Mouse (Mus musculus): ENCODE results near the gene Itpr1. TPM values are rescaled to one million over a fixed set of nuclear protein-coding genes. Genes with fewer than 3 reads are reported as not detected.

The Itpr1 gene
- polyA plus RNA-seq, 1 experiment from 2014 or later, result 10.2 TPM

DNA sequence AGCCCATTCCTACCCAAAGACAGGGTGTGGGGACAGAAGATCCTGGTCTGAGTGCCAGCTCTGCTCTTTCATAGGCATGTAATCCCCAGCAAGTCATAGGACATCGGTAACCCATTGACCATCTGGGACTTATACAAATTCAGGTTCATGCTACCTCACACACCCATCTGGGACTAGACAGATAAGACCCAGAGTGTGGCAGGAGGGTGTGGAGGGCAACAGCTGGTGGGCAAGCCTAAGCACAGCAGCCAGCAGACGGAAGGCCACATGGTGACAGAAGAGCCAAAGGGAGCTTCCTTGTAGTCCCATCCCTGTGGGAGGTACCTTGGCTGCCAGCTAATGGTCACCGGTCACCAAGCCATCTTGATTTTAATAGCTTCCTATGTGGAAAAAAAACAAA is 316.3 kb downstream of the Itpr1 start:
- 91% methylated on average over 3 of the region's 3 CpGs for WGBS
- H3K9ac ChIP-seq, result no peak overlapping the region
- H3K4me1 ChIP-seq, result peaks cover 14% of the 10 kb centered on the region
- no peak overlapping the region for H3K4me2 ChIP-seq
- no peaks in the 10 kb centered on the region for H3K36me3 ChIP-seq (replicated peaks)
- H3K9me3 ChIP-seq, result no peaks in the 10 kb centered on the region
- no peak overlapping the region for H3K27ac ChIP-seq
- H3K4me3 ChIP-seq (replicated peaks), result no peak overlapping the region
- ATAC-seq (ENCODE audit: low FRiP score), result no peak
- no peaks in the 10 kb centered on the region for H3K27me3 ChIP-seq

DNA sequence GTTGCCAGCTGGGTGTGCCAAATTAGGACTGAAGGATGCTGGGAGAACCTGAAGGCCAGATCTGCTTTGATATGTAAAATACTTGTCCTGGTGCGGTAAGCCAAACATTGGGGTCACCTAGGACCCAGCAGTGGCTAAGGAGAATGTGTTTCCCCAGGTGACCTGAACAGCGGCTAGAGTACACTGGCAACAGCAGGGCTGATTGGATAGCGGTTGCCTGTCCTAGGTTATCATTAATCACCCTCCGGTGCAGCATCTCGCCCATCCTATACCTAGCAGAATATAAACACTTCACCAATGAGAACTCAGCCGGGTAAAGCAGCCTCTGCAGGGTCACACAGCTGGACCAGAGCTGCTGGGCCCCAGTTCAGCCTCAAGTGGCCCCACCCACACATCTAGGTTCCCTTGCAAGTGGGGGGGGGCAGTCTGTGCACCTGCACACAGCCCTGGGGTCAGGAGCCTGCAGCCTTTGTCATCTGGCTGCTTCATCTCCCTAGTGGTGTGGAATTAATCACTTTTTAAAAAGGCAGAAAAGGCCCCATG is 318.0 kb downstream of the Itpr1 start:
- H3K4me2 ChIP-seq, result no peak overlapping the region
- no peaks in the 10 kb centered on the region for H3K27me3 ChIP-seq
- H3K4me1 ChIP-seq, result peaks cover 14% of the 10 kb centered on the region
- no peak overlapping the region for H3K27ac ChIP-seq
- no peak overlapping the region for H3K9ac ChIP-seq
- 22% methylated on average over 6 of the region's 6 CpGs for WGBS
- ATAC-seq (ENCODE audit: low FRiP score), result peak; percentile 66
- no peaks in the 10 kb centered on the region for H3K9me3 ChIP-seq
- no peaks in the 10 kb centered on the region for H3K36me3 ChIP-seq (replicated peaks)
- no peak overlapping the region for H3K4me3 ChIP-seq (replicated peaks)

DNA sequence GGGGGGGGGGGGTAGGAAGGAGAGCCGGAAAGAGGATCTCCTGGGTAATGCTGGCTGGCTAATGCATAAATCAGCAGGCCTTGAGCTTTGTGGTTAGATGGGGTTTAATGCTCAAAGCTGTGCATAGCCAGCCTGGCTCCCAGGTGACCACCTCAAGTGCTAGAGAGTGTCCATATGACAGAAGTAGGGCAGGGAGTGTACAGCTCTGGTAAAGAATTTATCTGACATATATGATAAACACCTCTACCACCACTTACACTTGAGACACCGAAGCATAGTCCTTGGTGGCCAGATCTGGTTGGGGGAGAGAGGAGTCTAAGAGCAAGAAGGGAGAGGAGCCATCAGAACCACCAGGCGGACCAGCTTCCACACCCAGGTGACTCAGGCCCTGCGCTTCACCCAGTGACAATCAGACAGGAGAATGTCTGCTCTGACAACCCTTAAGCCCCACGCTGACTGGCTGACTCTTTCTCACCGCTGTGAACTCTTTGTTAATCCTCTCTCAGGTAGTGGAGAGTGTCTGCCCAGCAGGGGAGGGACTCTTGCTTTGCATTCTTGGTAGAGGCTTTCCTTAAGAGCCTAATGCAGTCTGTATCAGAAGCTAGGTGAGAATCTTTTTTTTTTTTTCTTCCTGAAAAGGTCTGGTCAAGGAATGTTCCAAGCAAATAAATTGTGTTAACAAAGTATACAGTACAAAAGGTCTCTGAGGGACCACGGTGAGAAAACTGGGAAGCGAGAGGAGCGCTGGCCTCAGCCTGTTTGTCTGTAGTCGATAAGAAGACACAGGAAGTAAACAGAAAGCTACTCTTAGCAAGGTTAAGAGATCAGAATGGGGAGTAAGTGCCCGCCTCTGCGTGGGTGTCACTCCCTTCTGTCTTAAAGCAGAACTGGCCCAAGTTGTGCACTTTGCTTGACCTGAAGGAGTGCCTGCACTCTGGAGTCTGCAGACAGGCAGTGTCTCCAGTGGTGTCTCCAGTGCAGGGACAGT is 318.7 kb downstream of the Itpr1 start:
- H3K9ac ChIP-seq, result no peak overlapping the region
- no peak overlapping the region for H3K27ac ChIP-seq
- H3K27me3 ChIP-seq, result no peaks in the 10 kb centered on the region
- peak; percentile 42 for ATAC-seq (ENCODE audit: low FRiP score)
- peaks cover 14% of the 10 kb centered on the region for H3K4me1 ChIP-seq
- H3K36me3 ChIP-seq (replicated peaks), result no peaks in the 10 kb centered on the region
- no peaks in the 10 kb centered on the region for H3K9me3 ChIP-seq
- 30% methylated on average over 12 of the region's 12 CpGs for WGBS
- H3K4me2 ChIP-seq, result no peak overlapping the region
- no peak overlapping the region for H3K4me3 ChIP-seq (replicated peaks)

DNA sequence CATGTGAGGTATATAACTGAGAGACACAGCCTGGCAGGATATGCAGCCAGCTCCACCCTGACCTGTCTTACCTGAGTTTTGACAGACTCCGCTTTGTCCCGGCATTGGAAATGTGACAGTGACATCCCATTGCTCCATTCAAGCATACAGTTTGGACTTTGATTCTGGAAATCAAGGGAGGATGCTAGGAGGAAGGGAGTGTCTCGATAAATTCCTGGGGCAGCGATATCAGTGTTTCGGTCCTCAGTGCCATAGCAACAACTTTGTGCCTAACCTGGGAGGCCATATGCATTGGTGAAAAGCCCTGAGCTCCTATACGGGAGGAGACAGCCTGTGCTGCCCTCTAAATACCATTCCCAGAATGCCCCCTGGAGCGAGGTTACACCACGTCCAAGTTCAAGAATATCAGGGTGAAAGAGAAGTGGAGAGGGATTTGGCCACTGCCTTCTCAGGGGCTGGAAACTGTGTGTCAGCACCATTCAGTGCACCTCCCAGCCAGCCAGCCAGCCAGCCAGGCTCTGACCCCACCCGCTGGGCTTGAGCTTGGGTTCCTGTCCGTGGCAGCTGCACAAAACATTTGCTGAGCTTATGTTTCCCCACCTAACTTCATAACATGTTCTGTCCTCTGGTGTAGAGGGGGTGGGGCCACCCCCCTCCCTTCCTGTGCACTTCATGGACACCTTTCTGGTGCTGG is 319.7 kb downstream of the Itpr1 start:
- Histone ChIP-seq H3K9ac (no peak overlapping the region), H3K4me1 (peaks cover 14% of the 10 kb centered on the region), H3K36me3 (replicated peaks) (no peaks in the 10 kb centered on the region), H3K27ac (no peak overlapping the region), H3K4me2 (no peak overlapping the region), H3K27me3 (no peaks in the 10 kb centered on the region), H3K9me3 (no peaks in the 10 kb centered on the region), H3K4me3 (replicated peaks) (no peak overlapping the region)
- no peak for ATAC-seq (ENCODE audit: low FRiP score)
- WGBS, result 81% methylated on average over 10 of the region's 10 CpGs

DNA sequence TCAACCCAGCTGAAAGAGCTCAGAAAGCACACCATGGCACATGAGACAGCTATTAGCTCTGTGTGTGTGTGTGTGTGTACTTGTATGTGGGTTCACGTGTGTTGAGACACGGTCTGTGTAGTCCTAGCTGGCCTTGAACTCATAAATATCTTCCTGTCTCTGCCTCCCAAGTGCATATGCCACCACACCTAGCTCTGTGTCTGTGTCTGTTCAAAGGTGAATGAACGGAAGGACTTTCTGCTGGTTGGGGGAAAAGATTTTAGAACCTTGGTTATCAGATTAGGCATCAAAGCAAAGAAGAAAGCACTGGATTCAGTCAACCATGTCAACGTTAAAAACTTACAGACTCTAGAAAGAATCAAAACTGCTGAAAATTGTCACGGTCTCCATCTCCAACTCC is 321.2 kb downstream of the Itpr1 start:
- no peak overlapping the region for H3K9ac ChIP-seq
- H3K27ac ChIP-seq, result no peak overlapping the region
- H3K9me3 ChIP-seq, result no peaks in the 10 kb centered on the region
- no peak overlapping the region for H3K4me3 ChIP-seq (replicated peaks)
- ATAC-seq (ENCODE audit: low FRiP score), result no peak
- no peak overlapping the region for H3K4me2 ChIP-seq
- 92% methylated on average over 5 of the region's 5 CpGs for WGBS
- H3K27me3 ChIP-seq, result no peaks in the 10 kb centered on the region
- H3K36me3 ChIP-seq (replicated peaks), result no peaks in the 10 kb centered on the region
- peaks cover 14% of the 10 kb centered on the region for H3K4me1 ChIP-seq

DNA sequence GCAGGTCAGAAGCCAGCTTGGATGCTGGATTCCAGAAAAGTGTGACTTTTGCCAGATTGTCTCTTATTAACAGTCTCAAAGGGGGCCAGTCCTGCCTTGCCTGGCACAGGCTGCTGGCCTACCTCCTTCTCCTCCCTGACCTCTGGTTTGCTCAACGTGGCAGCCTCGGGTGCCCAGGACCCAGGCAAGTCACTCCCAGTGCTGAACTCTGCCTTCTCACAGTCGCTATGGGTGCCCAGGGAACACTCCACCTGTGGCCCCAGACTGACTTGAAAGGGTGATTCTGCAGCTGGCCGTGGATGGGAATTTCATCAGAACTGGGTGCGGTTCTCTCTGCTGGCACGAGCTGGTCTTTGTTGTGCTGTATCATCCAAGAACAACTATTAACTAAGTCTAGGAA is 321.7 kb downstream of the Itpr1 start:
- H3K4me3 ChIP-seq (replicated peaks), result no peak overlapping the region
- H3K27ac ChIP-seq, result no peak overlapping the region
- no peaks in the 10 kb centered on the region for H3K9me3 ChIP-seq
- WGBS, result 84% methylated on average over 6 of the region's 6 CpGs
- no peaks in the 10 kb centered on the region for H3K27me3 ChIP-seq
- no peak for ATAC-seq (ENCODE audit: low FRiP score)
- H3K4me1 ChIP-seq, result peaks cover 14% of the 10 kb centered on the region
- no peak overlapping the region for H3K4me2 ChIP-seq
- H3K36me3 ChIP-seq (replicated peaks), result no peaks in the 10 kb centered on the region
- H3K9ac ChIP-seq, result no peak overlapping the region

DNA sequence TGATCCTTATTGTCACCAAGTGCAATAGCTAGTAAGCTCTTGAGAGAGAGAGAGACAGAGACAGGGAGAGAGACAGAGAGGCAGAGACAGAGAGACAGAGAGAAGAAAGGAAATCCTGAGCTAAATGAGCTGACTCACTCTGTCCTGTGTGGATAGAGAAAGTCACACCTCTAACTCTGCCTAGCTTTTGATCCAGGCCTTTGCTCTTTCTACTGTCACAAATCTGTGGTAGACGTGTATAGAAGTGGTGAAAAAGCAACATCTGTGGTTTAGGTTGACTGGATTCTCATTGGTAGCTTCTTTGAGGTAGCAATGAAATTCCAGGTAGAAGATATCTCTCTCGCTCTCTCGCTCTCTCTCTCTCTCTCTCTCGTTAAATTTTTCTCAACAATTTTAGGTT is 322.4 kb downstream of the Itpr1 start:
- no peak overlapping the region for H3K27ac ChIP-seq
- 92% methylated on average over 4 of the region's 4 CpGs for whole genome bisulfite sequencing
- ATAC-seq (ENCODE audit: low FRiP score), result no peak
- H3K9me3 ChIP-seq, result no peaks in the 10 kb centered on the region
- H3K27me3 ChIP-seq, result no peaks in the 10 kb centered on the region
- no peak overlapping the region for H3K4me2 ChIP-seq
- H3K36me3 ChIP-seq (replicated peaks), result no peaks in the 10 kb centered on the region
- H3K9ac ChIP-seq, result no peak overlapping the region
- no peak overlapping the region for H3K4me3 ChIP-seq (replicated peaks)
- H3K4me1 ChIP-seq, result peaks cover 14% of the 10 kb centered on the region

DNA sequence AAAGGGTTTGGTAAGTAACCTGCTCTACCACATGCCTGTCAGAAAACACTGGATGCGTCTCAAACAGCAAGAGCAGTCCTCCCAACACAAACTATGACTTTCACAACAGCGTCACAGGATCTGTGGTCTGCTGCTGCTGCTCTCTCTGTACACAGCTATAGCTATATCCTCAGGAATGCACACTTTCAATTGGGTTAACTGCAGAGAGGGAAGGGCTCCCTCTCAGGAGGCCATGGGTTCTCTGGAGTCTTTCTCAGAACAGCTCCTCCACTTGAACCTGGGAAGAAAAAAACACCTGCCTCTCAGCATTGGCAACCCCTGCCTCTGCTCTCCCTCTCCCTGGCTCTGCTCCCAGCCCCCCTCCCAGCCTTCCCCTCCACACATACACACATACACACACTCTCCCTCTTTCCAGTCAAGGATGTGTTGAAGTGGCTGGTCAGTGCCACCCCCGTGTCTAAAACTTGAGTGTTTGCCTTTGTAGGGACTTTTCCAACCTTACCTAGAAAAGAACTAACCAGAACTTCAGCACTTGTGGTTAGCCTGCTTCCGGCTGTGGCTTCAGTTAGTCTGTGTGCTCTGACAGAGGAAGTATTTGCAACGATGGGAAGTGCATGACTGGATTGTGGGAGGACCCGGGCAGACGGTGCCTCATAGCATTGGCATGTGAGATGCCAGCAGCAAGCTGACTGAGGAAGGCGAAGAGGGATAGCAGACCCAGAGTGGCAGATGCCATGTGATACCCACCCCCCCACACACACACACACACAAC is 323.8 kb downstream of the Itpr1 start:
- 88% methylated on average over 7 of the region's 8 CpGs for WGBS
- no peaks in the 10 kb centered on the region for H3K9me3 ChIP-seq
- no peaks in the 10 kb centered on the region for H3K27me3 ChIP-seq
- H3K4me1 ChIP-seq, result no peaks in the 10 kb centered on the region
- H3K27ac ChIP-seq, result no peak overlapping the region
- H3K9ac ChIP-seq, result no peak overlapping the region
- no peaks in the 10 kb centered on the region for H3K36me3 ChIP-seq (replicated peaks)
- ATAC-seq (ENCODE audit: low FRiP score), result no peak
- no peak overlapping the region for H3K4me3 ChIP-seq (replicated peaks)
- H3K4me2 ChIP-seq, result no peak overlapping the region

DNA sequence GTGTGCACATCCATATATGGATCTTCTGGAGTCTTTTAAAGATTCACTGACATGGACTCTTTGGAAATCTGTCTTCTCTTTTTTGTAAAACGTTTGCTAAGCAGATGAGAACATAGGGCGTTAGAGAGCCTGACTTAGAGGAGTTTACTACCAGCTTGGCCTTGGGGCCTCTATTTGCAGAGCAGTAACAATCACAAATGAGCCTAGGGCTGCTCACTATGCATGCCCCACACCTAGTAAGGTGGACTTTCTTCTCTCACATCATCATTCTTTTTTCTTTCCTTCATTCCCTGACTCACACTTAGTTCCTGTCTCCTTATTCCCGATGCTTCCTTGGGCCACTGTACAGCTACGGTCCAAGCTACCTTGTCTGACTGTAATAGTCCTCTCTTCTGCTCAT is 325.5 kb downstream of the Itpr1 start:
- Histone ChIP-seq H3K27me3 (no peaks in the 10 kb centered on the region), H3K4me3 (replicated peaks) (no peak overlapping the region), H3K4me1 (no peaks in the 10 kb centered on the region), H3K9ac (no peak overlapping the region), H3K9me3 (no peaks in the 10 kb centered on the region), H3K4me2 (no peak overlapping the region), H3K36me3 (replicated peaks) (no peaks in the 10 kb centered on the region), H3K27ac (no peak overlapping the region)
- ATAC-seq (ENCODE audit: low FRiP score), result no peak
- 90% methylated on average over 4 of the region's 4 CpGs for WGBS

DNA sequence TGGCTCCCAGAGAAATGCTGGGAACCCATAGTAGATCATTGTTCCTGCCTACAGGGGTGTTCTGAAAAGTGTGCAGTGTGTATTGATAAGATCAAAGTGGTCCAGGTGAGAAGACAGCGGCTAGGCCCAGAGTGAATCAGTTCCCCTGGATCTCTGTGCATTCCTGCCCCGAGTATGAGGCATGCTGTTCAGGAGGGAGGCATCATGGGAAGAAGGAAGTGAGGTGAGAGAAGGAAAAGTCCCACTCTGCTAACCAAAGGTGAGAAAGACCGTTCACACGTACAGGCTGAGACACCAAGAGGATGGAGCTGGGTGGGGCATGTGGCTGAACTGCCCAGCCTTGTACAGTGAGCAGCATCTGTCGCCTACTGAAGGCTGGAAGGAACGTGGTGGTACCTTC is 327.5 kb downstream of the Itpr1 start:
- 84% methylated on average over 6 of the region's 6 CpGs for WGBS
- Histone ChIP-seq H3K4me2 (no peak overlapping the region), H3K36me3 (replicated peaks) (no peaks in the 10 kb centered on the region), H3K27ac (no peak overlapping the region), H3K27me3 (no peaks in the 10 kb centered on the region), H3K4me3 (replicated peaks) (no peak overlapping the region), H3K4me1 (no peaks in the 10 kb centered on the region), H3K9ac (no peak overlapping the region), H3K9me3 (no peaks in the 10 kb centered on the region)
- no peak for ATAC-seq (ENCODE audit: low FRiP score)

DNA sequence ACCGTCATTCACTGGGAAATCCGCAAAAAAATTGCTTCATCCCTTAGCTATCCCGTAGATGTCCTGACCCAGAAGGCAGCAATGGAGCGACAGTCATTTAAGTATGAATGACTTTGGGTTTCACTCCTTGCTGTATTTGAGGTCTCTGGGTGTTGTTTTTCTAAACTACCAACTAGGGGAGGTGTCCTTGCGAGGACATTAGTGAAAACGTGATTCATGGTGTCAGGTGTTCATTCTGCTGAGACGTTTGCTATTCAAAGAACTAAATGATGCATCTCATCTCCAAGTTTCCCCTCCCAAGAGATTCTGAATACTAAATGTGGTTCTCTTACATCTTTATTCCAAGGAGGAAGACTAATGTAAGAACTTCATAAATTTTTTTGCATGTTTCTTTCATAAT is 332.0 kb downstream of the Itpr1 start:
- Histone ChIP-seq H3K9ac (no peak overlapping the region), H3K4me2 (no peak overlapping the region), H3K9me3 (no peaks in the 10 kb centered on the region), H3K36me3 (replicated peaks) (no peaks in the 10 kb centered on the region), H3K27ac (no peak overlapping the region), H3K27me3 (no peaks in the 10 kb centered on the region), H3K4me3 (replicated peaks) (no peak overlapping the region), H3K4me1 (no peaks in the 10 kb centered on the region)
- 78% methylated on average over 7 of the region's 7 CpGs for WGBS
- no peak for ATAC-seq (ENCODE audit: low FRiP score)

DNA sequence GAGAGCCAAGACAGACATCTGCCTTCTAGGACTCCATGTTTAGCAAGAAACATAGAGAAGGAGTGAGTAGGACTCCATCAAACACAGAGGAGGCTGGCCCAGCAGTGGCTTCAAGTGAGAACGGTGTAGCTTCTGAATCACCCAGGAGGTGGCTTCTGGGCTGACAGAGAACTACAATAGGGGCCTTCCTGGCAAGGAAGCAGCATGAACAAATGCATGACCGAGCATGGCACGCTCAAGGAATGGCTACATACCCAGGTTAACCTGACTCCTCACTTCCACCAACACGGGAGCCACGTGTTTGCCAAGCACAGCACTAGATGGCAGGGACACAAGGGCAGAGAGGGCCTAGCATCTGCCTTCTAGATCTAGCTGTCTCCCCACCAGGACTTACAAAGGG is 332.6 kb downstream of the Itpr1 start:
- Histone ChIP-seq H3K27ac (no peak overlapping the region), H3K27me3 (no peaks in the 10 kb centered on the region), H3K9me3 (no peaks in the 10 kb centered on the region), H3K9ac (no peak overlapping the region), H3K4me2 (no peak overlapping the region), H3K4me3 (replicated peaks) (no peak overlapping the region), H3K4me1 (no peaks in the 10 kb centered on the region), H3K36me3 (replicated peaks) (no peaks in the 10 kb centered on the region)
- WGBS, result 81% methylated on average over 5 of the region's 5 CpGs
- ATAC-seq (ENCODE audit: low FRiP score), result no peak

Data from forebrain, embryonic 12.5 days (tissue).